Mouse (Mus musculus): ENCODE results near the gene Csnk1e.
"Not testable (repeated sequence)": the region's sequence is repeated elsewhere in the genome, so short reads cannot be mapped to it uniquely, and the experiment has no call there.

Gene Csnk1e

DNA sequence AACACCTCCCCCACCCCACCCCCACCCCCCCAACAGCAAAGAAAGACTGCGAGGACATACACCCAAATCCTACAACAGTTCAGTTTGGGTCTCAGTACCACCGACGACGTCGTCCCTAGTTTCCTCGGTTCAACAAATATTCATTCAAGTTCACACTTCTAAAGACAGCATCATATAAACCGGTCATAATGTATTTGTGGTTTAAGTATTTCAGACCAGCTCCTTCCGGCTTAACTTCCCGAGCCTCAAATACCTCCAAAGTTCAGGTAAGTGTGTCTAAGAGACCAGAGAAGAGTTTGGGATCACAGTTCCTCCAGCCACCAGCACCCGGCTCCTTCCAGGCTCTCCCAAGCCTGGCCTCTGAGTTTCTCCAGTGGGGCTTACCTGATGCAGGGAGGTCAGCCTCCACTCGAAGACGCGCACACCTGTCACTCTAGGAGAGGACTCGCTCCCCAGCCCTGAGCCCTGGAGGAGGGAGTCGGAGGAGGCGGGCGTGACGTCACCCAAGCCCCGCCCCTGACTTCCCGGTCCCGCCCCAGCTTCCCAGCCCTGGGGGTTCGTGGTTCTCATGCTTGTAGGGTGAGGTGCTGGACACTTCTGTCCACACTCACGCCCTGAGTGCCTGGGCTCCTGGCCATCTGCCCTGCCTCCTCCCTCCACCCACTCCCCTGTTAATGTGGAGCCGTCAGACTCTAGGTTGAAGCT lies at the start of gene Csnk1e:
Gene Csnk1e, minus strand, starts transcription at position 461 of the 705 bp plus-strand sequence.
- DNase-seq (ENCODE audit: low spot score): no peak

DNA sequence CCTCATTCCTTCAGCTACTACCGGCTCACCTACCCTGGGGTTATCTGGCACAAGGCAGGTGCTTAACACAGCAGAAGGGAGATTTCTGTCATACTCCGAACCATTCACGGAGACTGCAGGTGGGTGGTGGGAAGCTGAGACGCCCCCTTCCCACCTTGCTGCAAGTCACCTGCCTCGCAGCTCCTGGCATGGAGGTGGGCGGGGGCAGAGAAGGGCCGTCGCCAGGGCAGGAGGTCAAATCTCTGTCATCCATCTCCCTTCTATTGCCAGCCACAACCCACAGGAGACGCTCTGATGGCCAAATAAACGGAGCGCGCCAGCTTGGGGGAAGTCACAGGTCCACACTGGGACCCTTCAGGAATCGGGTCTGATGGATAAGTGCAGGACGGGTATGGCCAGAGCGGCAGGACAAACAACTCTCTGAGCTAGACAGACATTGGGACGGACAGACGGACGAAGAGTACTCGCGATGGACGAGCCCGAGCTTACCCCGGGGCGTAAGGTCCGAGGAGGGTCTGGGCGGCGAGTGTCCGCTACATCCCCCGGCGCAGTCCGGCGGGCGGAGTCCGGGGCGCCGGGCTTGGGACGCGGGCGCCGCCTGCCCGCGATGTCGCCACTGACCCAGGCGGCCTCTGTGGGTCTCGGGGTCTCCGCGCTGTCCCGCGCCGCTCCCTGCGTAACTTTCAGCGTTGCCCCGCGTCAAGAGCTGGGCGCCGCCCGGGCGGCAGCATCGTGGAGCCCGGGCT lies 49.5 kb upstream of the Csnk1e start, which contains the start of gene Kcnj4:
Gene Kcnj4, minus strand, starts transcription at position 535 of the 746 bp plus-strand sequence.
- no peak for DNase-seq (ENCODE audit: low spot score)

DNA sequence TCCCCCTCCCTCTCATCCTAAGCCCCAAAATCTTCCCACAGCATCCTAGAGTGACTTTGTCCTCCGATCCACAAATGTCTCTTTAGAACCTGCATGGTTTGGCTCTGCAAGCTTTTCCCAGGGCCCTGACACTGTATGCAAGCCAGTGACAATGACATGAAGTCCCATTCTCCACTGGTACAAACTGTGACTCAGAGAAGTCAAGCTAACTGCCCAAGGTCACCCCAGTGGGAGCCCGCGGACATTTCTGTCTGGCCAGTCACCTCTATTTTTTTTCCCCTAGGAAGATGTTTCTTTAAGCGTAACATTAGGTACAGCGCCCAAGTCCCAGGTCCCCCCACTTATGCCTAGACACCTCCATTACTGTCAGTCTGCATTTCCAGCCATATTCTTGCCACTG lies 48.1 kb upstream of the Csnk1e start:
- DNase-seq (ENCODE audit: low spot score): no peak

DNA sequence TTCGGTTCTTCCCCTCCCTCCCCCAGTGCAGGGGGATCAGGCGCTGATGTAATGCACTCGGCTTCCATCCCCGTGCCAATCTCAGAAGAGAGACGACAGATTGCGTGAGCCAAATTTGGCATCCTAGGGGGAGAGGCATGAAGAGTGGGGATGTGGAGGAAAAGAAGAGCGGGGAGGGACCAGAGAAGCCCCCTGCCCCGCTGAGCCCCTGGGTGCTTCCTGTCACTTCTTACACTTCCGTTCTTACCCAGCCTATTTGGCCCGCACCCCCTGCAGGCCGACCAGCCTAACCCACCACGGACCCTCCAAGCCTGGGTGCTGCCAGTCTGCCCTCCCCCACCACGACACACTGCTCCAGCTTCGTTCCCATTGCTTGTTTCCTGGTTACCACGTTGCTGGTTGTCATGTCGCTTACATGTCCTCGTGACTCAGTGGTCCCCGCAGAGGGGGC lies 47.5 kb upstream of the Csnk1e start:
- no peak for DNase-seq (ENCODE audit: low spot score)

DNA sequence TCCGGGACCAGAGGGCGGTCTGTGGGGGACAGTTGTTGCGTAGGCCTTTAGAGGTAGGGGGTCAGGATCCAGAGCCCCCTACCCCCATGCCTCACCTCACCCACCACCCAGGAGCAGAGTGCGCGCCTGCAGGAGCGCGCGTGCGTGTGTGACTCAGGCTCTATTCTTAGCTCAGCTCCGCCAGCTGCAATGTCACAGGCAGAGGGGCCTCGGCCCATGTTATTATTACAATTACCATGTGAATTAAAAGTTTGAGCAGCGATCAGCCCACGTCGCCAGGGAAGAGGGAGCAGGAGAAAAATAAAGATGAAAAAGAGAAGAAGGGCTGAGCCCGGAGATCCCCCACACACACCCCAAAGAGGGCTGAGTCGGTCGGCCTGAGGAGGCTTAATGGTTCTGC lies 44.7 kb upstream of the Csnk1e start:
- DNase-seq (ENCODE audit: low spot score): no peak

DNA sequence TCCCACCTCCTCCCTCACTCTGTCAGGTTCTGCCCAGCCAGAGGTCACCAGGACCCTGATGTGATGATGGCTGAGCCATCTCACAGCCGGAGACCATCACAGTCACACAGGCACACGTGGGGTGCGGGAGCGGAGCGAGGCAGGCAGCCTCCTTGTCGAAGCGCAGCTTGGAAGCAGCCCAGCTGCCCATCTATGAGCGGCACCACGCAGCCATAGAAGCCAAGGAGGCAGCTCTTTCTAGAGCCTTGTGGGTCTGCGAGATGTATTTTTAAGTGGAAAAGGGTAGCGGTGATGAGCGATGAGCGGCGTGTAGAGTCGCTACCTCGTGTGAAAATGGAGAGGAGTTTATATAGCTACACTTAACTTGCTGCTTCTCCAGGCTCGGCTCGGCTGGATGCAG lies 38.2 kb upstream of the Csnk1e start:
- DNase-seq (ENCODE audit: low spot score): no peak

DNA sequence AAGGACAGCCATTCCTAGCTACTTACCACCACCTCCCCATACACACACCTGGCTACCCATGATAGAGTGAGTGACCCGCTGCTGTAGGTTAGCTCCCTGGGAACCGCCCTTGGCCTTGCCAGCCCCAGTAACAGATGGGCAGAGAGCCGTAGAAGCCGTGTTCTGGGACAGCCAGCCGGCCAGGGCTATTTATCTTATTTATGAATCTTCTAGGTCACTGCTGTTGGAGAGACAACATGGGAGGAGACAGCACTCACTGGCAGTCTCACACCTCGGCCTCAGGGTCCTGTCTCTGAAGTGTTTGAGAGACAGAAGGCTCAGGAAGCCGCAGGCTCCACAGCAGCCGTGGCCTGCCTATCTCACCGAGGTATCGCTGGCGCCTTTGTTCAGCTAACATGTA lies 34.1 kb upstream of the Csnk1e start:
- no peak for DNase-seq (ENCODE audit: low spot score)

DNA sequence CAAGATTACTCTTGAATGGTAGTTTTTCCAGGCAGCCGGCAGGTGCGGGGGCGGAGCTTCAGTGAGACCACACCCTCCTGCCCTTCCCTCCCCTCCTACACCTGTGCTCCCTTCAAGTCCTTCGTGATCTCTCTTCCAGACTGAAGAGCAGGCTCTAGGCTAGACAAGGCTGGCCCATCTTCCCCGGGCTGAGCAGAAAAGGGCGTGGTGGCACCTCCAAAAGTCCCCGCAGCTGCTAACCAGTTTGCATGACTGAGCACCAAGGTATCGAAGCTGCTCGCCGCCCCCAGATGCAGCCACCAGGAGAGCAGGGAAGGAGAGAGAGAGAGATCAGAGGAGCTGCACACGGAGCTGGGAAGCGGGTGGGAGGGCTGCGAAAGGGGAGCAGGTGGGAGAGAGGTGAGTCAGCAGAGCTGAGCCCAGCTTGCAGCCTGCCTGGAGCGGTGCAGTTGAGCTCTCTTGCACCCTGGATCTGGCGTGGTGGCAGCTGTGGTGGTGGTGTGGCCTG lies 25.9 kb upstream of the Csnk1e start:
- no peak for DNase-seq (ENCODE audit: low spot score)

DNA sequence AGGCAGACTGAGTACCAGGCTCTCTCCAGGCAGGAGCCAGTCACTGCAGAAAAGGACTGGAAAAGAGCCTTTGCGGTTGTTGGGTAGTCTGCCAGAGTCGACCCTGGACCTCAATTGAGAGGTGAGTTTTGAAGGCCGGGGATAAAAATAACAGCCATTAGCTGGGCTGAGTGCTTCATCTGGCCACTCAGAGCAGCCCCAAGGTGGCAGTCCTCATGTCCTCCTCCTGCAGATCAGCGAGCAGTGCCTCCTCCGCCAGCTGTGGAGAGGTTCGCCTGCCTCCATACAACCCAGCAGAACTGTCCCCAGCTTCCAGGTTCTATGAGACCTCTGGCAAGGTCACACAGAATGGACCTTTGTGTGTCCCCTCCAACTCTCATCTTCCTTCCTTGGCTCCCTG lies 21.9 kb upstream of the Csnk1e start:
- no peak for DNase-seq (ENCODE audit: low spot score)

DNA sequence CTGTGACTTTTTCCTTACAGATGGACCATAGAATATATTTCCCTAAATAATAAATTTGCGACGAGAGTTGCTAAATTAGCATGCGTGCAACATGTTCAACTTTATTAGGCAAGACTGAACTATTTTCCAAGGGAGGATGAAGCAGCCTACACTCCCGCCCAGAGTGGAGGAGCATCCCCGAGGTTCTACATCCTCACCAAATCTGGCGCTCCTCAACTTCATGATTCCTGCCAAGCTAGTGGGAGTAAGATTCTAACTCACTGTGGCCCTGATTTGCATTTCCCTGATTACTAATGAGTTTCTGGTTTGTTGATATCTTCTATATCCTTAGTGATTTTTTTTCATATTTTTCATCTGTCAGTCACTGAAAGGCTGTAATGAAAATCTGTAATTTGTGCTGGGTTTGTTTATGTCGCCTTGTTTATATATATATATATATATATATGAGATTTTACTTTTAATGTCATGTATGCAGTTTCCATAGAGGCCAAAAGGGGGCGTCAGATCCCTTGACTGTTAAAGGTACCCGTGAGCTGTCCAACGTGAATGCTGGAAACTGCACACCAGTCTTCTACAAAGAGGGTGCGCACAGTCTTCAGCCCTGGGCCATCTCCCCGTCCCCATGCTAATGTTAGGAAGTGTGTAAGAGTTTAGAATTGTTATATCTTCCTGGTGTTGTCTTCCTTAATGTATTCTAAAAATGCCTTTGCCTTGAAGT lies 18.4 kb upstream of the Csnk1e start:
- no peak for DNase-seq (ENCODE audit: low spot score)

DNA sequence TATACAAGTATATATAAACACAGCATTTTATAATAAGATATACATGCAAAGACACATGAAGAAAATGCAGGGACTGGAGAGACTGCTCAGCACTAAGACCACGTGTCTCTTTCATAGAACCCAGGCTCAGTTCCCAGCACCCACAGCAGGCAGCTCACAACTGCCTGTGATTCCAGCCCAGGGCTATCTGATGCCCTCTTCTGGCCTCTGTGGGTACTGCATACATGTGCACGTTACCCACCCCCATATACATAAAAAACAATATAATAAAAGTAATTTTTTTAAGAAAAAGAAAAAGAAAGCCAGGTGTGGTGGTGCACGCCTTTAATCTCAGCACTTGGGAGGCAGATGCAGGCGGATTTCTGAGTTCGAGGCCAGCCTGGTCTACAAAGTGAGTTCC lies 17.7 kb upstream of the Csnk1e start:
- DNase-seq (ENCODE audit: low spot score): no peak

DNA sequence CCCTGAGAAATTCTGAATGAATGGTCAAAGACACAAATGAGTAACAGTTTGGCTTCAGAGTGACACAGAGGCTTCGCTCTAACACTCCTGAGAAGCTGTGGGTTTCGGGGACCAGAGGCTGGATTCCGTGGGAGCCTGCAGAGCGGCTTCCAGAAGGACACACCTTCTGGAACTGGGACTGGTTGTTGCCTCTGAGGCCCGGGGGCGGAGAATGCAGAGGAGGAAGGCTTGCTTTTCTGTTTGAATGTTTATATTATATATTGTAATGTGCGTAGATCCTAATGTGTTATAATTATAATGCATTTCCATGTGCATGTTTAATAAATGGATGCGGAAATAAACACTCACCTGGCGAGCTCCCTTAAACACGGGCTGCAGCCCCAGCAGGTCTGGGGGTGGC lies 15.7 kb upstream of the Csnk1e start:
- no peak for DNase-seq (ENCODE audit: low spot score)

DNA sequence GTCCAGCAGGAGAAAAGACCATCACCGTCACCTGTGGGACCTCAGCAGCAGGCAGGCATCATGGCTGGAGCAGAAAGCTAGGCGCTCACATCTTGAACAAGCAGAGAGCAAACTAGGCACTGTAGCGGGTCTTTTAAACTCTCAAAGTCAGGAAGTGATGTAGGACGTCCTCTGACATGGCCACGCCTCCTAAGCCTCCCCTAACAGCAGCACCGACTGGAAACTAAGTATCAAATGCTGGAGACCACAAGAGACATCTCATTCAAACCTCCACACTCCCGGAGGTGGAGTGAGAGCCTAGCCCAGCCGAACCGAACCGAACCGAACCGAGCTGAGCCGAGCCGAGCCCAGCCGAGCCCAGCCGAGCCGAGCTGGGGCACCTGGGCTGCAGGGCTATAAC lies 15.2 kb upstream of the Csnk1e start:
- no peak for DNase-seq (ENCODE audit: low spot score)

DNA sequence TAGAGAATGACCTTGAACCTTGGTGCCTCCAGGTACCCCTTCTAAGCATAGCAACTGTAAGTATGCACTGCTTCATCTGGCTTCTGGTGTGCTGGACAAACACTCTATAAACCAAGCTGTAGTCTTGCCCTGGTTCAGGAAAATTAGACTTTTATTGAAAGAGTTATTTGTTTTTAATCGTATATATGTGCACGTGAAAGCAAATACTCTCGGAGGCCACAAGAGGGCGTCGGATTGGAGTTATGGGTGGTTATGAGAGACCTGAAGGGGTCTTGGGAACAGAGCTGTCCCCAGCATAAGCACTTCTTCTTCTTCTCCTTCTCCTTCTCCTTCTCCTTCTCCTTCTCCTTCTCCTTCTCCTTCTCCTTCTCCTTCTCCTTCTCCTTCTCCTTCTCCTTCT lies 14.2 kb upstream of the Csnk1e start:
- DNase-seq (ENCODE audit: low spot score): no peak

DNA sequence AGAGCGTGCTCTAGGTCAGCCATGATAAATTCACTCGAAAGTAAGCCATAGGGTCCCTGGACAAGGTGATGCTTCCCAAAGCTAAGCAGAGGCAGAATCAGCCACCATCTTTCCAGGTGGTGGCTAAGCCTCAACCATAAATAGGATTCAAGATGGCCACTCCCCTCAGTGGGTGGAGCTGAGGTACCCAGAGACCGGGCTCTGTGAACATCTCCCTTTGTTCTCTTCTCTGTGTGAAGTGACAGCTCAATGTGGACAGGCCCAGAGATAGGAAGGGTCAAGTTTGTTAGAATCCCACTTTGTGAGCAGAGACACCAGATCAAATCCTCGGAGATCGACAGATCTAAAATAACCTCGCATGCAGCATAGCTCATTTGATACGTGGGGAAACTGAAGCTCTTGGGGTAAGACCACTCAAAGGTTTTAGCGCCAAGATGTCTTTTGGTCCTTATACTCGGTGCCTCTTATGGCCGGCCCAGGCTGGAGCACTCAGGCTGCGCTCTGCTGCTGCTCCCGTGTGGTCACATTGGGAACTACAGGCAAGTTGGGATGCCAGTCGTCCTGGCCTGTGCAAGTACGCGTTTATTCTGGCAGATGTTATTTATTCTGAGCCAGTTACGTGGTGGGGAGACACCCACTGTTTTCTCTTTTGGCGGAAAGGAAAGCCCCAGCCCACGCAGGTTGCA lies 11.4 kb upstream of the Csnk1e start:
- DNase-seq (ENCODE audit: low spot score): peak; percentile 48

DNA sequence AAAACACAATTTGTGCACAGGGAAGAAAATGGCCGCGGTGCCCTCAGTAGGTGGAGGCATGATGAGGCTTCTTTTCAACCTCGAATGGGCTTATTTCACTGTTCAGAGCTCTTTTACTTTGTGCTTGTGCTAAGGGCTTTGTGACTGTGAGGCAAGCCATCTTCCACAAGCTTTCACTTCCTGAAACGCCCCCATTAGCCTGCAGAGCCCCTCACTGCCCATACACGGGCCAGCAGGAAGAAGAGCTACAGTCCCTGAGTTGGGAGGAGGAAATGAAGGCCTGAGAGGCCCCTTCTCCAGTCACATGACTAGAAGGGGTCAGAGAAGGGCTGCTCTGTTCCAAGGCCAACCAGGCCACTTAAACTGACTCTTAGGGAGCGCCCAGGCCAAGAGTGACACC lies 1.2 kb upstream of the Csnk1e start:
- DNase-seq (ENCODE audit: low spot score): no peak

DNA sequence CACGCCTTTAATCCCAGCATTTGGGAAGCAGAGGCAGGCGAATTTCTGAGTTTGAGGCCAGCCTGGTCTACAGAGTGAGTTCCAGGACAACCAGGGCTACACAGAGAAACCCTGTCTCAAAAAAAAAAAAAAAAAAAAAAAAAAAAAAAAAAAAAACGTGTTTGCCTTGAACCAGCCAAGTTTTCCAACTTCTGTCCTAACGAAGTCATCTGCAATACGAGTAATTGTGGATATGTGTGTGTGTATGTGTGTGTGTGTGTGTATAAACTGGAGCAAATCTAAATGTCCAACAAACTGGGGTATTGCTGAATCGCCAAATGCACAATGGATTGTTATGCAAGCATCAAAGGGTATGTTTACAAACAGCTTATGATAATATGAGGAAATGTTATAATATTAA lies 738 bp upstream of the Csnk1e start:
- not testable (repeated sequence) for DNase-seq (ENCODE audit: low spot score)

DNA sequence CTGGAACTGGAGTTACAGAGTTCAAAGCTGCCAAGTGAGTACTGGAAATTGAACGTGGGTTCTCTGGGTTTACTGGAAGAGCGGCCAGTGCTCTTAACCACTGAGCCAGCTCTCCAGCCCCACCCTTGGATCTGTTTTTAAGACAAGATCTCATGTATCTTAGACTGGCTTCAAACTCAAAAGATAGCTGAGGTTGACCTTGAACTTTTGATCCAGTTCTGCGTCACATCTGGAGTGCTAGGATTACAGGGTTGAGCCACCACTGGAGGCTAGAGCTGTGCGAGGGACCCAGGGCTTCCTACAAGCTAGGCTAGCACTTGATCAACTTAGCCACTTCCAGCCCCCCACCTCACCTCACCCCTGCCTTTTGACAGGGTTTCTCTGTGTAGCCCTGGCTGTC lies 1.5 kb downstream of the Csnk1e start:
- no peak for DNase-seq (ENCODE audit: low spot score)

DNA sequence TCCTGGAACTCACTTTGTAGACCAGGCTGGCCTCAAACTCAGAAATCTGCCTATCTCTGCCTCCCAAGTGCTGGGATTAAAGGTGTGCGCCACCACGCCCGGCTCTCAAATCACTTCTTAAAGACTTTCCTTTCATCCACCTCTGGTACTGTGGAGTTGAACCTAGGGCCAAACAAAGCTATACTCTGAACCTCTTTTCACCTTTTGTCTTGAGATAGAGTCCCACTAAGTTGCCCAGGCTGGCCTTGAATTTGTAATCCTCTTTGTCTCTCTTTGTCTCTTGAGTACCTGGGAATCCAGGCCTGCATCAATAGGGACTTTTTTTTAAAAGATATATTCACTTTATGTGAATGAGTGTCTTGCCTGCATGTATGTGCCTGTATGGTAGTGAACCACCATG lies 7.3 kb downstream of the Csnk1e start:
- no peak for DNase-seq (ENCODE audit: low spot score)

DNA sequence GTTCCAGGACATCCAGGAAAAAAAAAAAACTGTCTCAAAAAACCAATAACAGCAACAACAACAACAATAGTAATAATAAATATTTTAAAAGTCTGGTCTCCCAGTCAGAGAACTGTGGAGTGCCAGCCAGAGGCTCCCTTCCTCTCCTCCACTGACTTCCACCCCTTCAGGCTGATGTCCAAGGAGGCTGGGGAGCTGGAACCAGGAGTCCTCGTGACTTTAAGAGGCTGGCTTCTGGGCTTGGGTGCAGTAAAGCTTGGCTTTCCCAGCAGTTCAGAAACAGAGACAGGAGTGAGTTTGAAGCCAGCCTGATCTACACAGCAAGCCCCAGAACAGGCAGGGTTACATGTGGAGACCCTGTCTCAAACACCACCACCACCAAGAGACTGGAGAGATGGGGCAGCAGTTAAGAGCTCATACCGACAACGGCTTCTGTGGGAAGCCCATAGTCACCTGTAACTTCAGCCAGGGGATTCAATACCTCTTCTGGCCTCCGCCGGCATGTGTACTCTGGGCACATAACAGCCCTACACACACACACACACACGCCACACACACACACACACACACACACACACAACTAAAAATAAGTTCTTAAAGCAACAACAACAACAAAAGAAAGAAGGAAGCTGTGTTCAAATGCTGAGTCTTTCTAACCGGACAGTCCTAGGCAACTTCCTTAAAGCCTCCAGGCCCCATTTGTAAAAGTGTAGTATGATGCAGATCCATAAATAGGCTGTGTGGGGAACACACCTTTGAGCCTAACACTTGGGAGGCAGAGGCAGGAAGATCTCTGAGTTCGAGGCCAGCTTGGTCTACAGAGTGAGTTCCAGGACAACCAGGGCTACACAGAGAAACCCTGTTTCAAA lies 9.3 kb downstream of the Csnk1e start:
- no peak for DNase-seq (ENCODE audit: low spot score)

DNA sequence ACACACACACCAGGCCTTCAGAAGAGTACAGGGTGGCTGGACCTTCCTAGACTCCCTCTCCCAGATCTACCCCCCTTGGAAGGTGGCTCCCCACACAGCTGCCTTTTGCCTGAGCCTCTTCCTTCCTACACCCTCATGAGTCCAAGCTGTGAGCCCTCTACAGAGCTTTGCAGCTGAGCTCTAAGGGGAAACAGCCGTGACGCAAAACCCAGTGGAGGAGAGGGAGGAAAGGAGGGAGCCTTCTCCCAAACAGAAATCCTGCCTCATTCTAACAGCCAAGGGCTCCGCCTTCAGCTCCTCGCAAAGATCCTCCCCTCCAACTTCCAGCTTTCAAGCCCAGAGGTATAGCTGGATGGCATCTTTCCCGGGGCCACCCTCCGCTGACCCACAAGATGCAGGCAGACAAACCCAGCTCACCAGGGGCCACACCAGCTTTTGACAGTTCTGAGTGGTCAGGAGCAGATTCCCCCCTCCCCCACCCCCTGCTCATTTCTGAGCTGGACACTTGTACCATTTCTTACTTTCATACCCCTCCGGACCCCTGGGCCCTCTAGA lies 11.4 kb downstream of the Csnk1e start:
- DNase-seq (ENCODE audit: low spot score): no peak
